Mouse (Mus musculus): ENCODE results near the gene Ypel4.
"Not testable (repeated sequence)": the region's sequence is repeated elsewhere in the genome, so short reads cannot be mapped to it uniquely, and the experiment has no call there.

Gene Ypel4

GRCm38 (mm10) chr2:84728191-84728590, 5.7 kb upstream of the Ypel4 start:
- DNase-seq = not testable (repeated sequence)

DNA sequence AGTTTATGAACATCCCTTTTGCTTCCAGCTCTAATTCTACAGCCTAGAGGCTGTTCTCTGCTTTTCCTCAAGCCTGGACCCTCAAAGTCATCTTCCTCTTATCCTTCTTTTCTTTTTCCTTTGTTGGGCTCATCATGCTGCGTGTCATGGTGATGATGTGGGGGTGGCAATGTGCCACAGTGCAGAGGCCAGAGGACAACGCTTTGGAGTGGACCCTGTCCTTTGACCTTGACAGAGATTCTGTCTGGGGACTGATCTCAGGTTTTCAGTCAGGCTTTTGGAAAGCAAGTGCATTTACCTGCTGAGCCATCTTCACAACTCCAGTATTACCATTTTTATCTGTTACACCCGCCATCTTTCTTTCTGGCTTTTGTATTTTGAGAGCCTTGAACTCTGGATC, 2.7 kb upstream of the Ypel4 start:
- DNase-seq = no peak

DNA sequence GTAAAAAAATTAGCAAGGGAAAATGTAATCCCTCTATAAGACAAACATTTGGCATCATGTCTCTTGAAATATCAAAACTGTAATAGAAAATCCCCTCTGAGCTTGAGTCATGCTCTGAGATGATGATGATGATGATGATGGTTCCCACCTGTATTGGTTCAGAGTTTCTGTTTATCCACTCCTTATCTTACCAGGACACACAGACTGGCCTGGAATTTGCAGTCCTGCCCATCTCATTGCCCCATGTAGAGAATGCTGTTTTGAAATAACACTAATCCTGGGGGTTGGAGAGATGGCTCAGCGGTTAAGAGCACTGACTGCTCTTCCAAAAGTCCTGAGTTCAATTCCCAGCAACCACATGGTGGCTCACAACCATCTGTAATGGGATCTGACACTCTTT, 1.5 kb upstream of the Ypel4 start:
- DNase-seq = no peak

DNA sequence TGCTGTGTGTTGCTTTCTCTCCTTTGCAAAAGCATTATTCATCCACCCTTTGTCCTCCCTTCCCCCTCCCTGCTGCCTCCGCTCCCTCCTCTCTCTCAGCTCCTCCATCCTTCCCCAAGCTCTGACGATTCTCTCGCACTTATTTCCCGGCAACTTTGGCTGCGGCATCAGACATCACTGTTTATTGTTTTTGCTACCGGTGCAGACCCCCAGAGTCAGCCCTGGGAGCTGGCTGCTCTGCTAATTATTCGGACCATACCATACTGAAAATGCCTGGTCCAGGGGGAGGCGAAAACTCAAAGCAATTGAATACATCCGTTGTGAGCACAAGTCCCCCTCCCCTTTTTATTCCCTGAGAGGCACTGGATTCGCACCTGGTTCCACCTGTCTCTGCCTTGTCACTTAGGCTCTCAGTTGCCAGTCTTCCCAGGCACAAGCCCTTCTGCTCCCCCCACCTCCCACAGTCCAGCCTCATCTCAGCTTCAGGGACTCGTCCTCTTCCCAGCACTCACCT, 550 bp downstream of the Ypel4 start:
- no peak for DNase-seq

DNA sequence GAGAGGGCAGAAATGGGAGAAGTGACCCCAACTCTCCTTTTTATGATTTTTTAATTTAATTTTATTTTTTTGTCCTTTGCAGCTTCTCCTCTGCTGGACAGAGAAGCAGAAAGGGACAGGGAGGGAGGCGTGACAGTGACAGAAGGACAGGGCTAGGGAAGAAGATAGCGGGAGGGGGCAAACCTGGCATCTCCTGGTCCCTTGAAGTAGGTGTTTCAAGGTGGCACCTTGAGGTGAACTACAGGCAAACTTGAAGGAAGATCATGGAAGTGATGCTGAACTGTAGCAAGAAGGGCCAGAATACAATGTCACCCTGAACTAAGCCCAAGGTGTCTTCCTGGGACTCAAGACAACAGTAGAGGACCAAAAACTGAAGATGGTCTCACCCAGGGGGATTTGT, 1.1 kb downstream of the Ypel4 start:
- DNase-seq = no peak

- DNase-seq = no peak
Observed at GRCm38 (mm10) chr2:84735346-84735920, 1.6 kb downstream of the Ypel4 start.

DNA sequence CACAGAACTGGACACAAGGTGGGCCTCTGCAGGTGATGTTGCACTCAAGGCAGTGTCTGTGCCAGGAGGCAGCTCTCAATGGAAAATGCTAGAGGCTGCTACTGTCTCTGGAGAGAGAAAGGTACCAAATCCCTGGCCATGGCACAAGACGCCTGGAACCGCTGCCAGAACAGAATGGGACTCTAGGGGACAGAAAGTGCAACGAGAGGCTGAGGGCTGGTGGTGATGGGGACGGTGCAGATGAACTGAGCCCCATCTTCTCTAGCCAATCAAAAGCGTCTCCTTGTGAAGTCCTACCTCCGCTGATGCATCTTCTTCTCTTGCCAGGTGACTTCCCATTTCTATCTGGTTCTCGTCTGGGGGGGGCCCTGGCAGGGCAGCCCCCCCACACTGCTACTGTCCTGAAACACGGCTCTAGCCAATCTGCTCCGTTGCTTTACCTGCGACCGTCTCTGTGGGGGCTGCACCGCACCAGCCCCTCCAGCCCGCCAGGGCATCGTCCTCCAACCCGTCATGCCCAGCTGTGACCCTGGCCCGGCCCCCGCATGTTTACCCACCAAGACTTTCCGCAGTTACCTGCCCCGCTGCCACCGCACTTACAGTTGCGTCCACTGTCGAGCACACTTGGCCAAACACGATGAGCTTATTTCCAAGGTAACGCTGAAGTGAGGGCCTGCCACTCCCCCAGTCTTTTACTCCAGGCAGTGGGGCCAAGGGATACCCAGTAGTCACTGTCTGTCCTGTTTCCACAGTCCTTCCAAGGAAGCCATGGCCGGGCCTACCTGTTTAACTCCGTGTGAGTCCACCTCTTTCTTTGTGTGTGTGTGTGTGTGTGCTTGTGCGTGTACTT, 2.7 kb downstream of the Ypel4 start:
- no peak for DNase-seq

- no peak for DNase-seq
Observed at GRCm38 (mm10) chr2:84737451-84737925, 3.6 kb downstream of the Ypel4 start.

GRCm38 (mm10) chr2:84738271-84738911, 4.5 kb downstream of the Ypel4 start:
- no peak for DNase-seq

- no peak for DNase-seq
Observed at GRCm38 (mm10) chr2:84740608-84741333, 6.9 kb downstream of the Ypel4 start.

DNA sequence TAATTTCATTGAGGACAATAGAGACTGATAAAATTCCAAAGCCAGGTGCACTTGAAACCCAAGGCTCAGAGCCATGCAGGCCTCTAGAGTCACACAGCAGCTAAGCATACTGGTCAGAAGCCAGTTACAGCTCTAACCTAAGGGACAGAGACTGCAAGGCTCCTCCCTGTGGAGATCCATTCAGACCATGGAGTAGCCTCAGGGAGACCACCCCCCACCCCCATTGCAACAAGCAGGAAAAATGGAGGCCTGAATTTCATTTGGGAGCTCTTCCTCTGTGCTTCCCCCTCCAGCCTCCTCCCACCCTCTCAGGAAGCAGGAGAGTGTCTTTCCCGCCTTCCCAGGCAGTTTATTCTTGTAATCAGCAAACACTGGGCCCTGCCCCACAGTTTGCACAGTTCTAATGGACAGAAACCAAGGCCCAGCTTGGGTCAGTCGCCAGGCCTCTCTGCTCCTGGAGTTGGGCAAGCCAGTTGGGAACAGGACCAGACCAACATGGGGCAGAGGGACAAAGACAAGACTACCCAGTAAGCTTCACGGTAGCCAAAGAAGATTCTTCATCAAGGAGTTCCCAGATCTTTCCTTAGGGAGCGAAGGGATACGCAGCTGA, 8.1 kb downstream of the Ypel4 start:
- DNase-seq = no peak

DNA sequence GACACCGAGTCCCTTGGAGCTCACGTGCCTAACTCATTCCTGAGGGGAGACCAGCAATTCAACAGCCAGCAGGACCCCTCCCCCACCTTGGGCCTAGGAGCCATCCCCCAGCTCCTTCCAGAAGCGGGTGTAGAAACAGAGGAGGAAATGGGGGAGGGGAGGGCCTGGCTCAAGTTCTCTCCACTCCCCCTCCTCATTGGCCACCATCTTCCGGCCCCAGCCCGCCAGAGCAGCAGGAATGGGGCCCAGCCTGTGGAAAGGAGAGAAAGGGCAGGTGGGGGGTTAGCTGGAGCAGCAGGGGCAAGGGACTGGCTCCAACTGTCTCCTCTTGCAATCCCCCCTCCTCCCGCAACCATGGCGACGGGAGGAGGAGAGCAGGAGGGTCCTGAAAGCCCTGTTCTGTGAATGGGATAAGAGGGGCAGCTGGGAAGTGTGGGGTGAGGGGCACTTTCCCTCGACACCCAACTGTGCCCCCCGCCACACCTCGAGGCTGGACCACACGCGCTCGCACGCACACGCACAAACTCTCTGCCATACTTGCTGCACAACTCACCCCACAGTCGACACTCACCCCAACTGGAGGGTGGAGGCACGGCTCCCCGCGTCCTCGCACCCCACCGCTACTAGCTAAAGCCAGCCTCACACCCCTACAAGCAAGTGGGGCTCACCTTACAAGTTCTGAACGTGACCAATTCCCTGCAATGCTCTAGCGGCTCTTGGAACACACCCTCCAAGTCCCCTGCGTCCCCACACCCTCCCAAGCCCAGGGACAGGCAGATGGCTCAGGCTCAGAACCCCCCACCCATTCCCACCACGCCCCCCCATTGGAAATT, 8.8 kb downstream of the Ypel4 start:
- DNase-seq = no peak

DNA sequence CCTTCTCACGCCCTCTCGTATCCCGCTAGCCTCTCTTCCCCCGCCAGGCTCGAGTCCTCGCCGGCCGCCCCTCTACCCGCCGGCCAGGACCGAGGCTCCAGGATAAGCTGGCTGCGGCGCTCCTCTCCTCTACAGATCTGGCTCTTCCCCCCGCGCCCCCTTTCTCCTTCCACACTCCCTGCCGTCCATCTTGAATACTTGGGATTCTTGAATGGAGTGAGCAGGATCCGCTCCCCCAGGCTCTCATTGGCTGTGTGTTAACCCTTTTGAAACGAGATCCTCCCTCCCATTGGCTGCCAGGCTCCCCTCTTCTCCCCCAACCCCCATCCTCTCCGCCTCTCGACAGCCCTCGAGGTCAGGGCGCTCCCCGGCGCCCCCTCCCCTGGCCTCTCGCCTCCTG, 9.7 kb downstream of the Ypel4 start, which contains the start of gene Gm19426:
Gene Gm19426 (minus strand): TSS at position 95 of the 400 bp plus-strand sequence.
- DNase-seq = no peak

DNA sequence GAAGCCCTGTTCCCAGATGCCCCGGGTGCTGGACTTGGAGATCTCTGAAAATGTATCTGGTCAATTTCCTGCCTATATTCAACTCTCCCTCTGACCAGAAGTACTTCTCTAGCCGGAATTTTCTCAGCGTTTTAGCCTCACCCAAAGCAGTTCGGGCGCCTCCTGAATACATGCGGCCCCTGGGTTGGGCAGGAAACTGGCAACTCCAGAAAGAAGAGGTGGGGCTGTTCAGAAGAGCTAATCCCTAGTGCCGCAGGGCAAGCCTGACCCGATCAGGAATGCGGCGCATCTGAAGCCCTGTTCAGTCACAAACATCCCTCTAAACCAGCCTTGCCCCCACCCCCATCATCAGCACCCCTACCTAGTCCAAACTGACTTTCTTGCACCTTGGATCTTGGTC, 10.3 kb downstream of the Ypel4 start:
- no peak for DNase-seq

DNA sequence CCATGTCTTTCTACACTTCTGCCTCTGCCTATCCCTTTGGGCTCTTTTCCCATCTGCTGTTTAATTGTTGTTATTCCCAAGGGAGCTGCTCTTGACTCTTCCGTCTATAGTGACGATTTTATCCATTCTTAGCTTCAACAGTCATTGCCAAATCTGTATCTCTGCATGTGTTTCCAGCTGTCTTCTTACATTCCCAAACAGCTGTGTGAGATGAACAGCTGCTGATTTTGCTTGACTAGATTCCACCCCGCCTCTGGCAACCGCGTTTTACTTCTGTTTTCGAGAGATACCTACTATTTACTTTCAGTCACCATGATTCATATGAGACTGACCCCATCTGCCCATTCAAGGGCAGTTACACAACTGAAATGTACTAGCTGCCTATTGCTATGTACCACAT, 16.3 kb downstream of the Ypel4 start:
- no peak for DNase-seq

GRCm38 (mm10) chr2:84756245-84756644, 22.4 kb downstream of the Ypel4 start:
- DNase-seq = no peak

- DNase-seq = no peak
Observed at GRCm38 (mm10) chr2:84757026-84757682, 23.3 kb downstream of the Ypel4 start.

DNA sequence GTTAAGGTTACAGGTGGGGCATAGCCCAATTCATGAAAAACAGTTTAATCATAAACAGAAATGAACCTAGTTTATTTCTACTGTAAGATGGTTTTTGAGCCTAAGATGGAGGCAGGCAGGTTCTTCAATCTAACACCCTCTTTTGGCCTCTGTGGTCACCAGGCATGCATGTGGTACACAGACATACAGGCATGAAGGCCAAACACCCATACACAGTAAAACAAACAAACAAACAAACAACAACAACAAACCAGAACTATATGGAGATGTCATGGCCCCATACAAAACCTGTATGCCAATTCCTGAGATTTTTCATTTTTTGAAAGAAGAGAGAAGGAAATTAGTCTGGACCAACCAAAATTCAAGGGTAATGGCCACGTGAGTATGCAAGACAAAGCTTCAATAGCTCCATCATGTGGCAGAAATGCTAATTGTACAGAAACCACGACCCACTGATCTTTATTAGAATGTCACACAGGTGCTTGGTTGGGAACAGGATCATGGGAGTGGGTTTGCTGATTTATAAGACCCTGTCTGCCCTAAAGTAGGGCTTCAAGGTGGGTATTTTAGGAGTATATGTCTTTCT, 24.8 kb downstream of the Ypel4 start:
- no peak for DNase-seq

- no peak for DNase-seq
Observed at GRCm38 (mm10) chr2:84760777-84761176, 26.9 kb downstream of the Ypel4 start.

GRCm38 (mm10) chr2:84761309-84761708, 27.5 kb downstream of the Ypel4 start:
- DNase-seq = no peak

- DNase-seq = no peak
Observed at GRCm38 (mm10) chr2:84761840-84762239, 28.0 kb downstream of the Ypel4 start.
